Comparison of ENCODE assay signal across 8 mouse cellular contexts in the genomic region with DNA sequence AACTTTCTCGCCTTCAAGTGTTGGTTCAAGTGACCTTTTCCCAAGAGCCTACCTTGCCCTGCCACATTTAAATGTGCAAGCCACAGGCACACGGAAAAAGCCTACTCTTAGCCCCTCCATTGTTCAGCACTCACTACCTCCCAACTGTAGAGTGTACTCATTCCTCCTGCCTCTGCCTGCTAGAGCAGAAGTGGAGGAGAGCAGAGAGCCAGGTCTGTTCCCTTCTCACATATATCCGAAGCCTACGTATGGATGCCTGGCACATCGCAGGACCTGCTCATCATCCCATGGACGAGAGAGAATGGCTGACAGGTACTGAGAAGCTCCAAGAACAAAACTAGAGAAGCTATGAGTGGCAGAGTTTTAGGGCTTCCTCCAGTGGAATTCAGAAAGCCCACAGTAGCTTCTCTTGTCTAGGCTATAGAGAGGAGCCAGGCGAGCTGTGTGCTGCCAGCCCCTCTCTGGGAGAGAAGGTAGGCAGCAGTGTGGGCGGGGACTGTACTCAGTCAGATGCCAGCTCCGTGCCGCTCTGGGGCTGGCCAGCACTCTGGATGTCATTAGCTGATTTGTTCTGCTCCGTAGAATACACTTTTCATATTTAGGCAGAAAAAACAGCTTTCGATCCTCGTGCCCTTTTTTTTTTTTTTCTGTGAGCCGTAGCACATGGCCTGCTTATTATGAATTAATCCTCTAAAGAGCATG.
DNase-seq lines count a peak whose midpoint lies in the region.

No protein-coding gene starts in this region.

- peak; percentile 27 to 32 for DNase-seq in gastrocnemius, adult 8-10 months (ENCODE audit: low spot score in 2 of 2)
- no peak for DNase-seq in gastrocnemius, postnatal 4 days (ENCODE audit: low spot score in 2 of 2)
- peak; percentile 55 to 63 for DNase-seq in cerebellum, adult 18-20 months
- peak; percentile 55 to 60 for DNase-seq in frontal cortex, postnatal 36 days (ENCODE audit: low spot score in 2 of 2)
- peak; percentile 58 to 66 for DNase-seq in left cerebral cortex, postnatal 14 days (ENCODE audit: low spot score in 2 of 2)
- no peak for DNase-seq in yolk sac, embryonic 10.5 days (ENCODE audit: low spot score)
- no peak for DNase-seq in ovary, postnatal 14 days (ENCODE audit: low spot score)
- no peak for DNase-seq in urinary bladder, postnatal 14 days (ENCODE audit: low spot score)

- intact Hi-C loops in left cerebral cortex, postnatal 14 days (cut with DNase I) = loop anchor here (10.0 kb wide), 1 partner anchor 86 kb away; a partner anchor contains a TSS

Comparison
In these comparisons a context has a peak if more than half of its experiments do, and no peak if none do; other contexts are left out.
1. DNase-seq: peak in gastrocnemius, adult 8-10 months (2 of 2), cerebellum, adult 18-20 months (2 of 2), frontal cortex, postnatal 36 days (2 of 2) and left cerebral cortex, postnatal 14 days (2 of 2); none in gastrocnemius, postnatal 4 days (0 of 2), yolk sac, embryonic 10.5 days (single experiment), ovary, postnatal 14 days (single experiment) and urinary bladder, postnatal 14 days (single experiment).